Mouse (Mus musculus) ovary, postnatal 10 days (tissue): ENCODE results near the gene Cry2.
A peak's percentile ranks its signal among the peaks of the same experiment; 100 is the strongest.

Experiments
- DNase-seq: peaks from one replicate; pipeline ENCODE4 v3.0.0; 2022; ENCODE audit warnings: low spot score

The Cry2 gene

GRCm38 (mm10) chr2:92388081-92388517 is 45.7 kb downstream of the Cry2 start:
- DNase-seq = no peak

- no peak for DNase-seq
Measured at GRCm38 (mm10) chr2:92387646-92388045, 46.2 kb downstream of the Cry2 start.

DNA sequence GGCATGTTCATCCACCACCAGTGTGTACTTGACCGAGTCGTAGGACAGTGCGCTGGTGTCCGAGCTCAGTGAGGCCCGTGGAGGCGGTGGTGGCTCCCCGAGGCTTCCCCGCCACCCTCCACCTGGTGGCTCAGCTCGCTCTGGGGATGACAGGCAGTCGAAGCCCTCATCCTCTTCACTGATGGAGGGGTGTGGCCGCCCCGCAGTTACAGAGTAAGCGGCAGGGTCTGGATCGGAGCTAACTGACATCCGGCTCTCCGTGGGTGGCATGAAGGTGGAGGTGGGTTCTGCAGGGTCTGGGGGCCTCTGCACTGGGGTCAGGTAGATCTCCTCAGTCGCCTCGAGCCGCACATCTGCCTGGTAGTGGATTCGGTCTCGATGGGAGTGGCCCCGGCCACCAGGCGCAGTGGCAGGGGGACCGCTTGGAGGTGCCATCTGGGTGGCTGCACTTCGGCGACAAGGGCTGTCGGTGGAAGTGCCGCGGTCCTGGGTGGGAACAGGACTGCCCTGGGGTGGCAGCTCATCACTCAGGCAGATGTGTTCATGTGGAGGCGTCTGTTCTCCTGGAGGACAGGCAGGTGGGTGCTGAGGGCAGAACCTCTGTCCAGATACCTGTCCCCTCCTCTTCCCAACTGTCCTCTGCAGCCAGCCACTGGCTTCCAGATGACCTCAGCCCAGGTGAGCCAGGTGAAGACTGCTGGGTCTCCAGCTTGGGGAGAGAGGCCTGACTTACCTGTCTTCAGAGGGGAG is 46.8 kb downstream of the Cry2 start:
- DNase-seq = no peak

GRCm38 (mm10) chr2:92385113-92386051 is 48.5 kb downstream of the Cry2 start:
- DNase-seq = no peak

DNA sequence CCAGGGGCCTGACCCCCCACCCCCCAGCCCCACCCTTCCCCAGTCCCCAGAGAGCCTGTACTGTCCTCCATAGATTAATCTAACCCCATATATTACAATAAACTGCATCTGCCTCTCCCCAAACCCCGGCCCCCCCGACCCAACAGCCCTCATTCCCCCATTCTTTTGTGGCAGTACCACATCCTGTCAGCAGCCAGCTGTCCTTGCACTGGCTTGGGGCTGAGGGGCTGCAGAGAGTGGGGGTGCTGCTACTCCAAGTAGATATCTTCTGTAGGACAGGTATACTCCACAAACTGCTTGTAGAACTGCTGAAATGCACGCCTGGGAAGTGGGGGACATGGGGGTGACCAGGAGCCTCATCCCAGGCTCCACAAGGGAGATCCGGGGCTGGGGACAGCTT is 49.7 kb downstream of the Cry2 start:
- DNase-seq = no peak

GRCm38 (mm10) chr2:92382759-92383158 is 51.1 kb downstream of the Cry2 start:
- DNase-seq = no peak

- DNase-seq = no peak
Measured at GRCm38 (mm10) chr2:92381901-92382588, 51.8 kb downstream of the Cry2 start, which contains the start of gene 1700029I15Rik. TSS of gene 1700029I15Rik (plus strand) at chr2:92382538.

DNA sequence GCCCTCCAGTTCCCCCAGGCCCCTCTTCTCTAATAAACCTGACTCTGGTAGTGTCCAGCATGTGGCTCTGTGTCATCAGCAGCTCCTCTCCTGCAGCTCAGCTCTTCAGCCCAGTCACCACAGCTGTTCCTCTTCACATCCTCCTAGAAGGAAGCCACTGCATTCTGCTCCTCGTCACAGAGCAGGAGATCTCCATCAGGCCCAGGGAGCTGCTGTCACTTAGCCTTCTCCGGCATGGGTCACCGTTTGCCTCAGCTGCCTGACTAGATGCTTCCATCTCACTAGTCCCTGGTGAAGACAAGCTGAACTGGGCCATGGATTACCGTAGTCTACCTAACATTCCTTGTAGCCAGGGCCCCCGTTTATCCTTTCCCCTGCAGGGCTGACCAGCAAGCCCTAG is 52.7 kb downstream of the Cry2 start:
- no peak for DNase-seq

GRCm38 (mm10) chr2:92380495-92381050 is 53.3 kb downstream of the Cry2 start:
- DNase-seq = no peak

- no peak for DNase-seq
Measured at GRCm38 (mm10) chr2:92379783-92380494, 53.9 kb downstream of the Cry2 start.

GRCm38 (mm10) chr2:92377320-92377719 is 56.5 kb downstream of the Cry2 start:
- DNase-seq = no peak

GRCm38 (mm10) chr2:92376300-92376699 is 57.5 kb downstream of the Cry2 start:
- DNase-seq = no peak

GRCm38 (mm10) chr2:92375788-92376187 is 58.1 kb downstream of the Cry2 start:
- no peak for DNase-seq

GRCm38 (mm10) chr2:92375099-92375623 is 58.7 kb downstream of the Cry2 start:
- DNase-seq = peak; percentile 72

DNA sequence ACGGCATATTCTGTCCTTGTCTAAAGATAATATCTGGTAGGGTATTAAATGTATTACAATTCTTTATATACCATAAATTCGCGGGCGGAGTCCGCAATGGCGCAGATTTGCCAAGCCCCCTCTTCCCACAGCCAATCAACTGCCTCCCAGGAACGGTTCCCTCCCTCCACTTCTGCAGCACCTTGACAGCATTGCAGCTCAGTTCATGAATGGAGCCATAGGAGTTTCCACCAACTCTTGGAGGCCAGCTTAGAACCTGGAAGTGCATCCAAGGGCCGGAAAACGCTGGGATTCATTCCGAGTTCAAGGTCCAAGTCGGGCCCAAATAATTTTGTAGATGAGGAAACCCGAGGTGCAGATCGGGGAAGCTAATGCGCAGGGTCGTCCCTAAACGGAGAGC is 59.3 kb downstream of the Cry2 start, which contains the start of the genes Pex16 and Large2:
Pex16 (plus strand) TSS at position 163 of the 400 bp plus-strand sequence.
Large2 (minus strand) TSS at position 356 of the 400 bp plus-strand sequence.
- DNase-seq = no peak

DNA sequence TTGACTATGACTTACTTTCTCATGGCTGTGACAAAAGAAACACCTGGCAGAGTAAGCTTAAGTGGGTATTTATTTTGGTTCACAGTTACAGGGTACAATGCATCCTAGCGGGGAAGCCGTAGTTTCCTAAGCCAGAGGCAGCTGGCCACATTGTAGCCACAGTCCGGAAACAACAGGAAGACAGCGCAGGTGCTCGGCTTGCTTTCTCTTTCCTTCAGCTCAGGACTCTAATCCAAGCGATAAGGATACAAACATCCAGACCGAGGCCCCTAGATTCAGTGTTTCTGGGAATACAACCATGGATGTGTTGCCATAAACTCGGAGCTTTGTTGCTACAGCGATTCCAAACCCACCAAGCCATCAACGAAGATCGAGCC is 60.4 kb downstream of the Cry2 start:
- DNase-seq = no peak

GRCm38 (mm10) chr2:92372767-92373436 is 60.9 kb downstream of the Cry2 start:
- DNase-seq = no peak

DNA sequence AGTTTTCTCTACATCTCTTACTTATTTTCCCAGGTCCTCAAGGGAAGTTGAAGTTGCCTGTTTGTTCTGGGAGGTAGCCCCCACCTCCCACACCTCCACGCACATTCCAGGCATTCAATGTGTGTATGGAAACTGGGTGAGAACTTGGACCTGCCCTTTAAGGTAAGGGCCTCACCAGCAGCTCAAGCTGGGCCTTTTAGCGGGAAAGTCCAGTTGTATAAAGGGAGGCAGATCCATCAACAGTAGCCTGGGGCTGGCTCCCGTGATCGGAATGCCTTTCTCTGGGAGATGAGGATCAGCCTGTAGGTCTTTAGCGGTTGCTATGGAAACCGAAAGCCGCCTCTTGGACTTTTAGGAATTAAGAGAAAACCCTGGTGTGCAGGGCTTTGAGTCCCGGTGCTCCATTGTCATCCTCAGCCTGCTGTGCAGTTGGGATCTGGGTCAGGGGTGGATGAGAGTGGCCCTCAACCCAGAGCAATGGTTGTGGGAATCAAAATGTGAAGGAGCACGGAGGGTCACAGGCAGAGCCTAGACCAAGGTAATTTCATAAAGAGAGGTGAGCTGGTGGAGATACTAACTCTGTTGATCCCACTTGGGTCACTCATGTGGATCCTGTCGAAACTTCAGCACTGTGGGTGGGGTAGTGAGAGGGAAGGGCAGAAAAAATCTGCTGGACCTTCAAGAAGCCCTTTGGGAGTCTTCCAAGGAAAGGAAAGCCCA is 61.7 kb downstream of the Cry2 start:
- DNase-seq = no peak
